Mouse (Mus musculus): Measurements from ENCODE around the gene Taar2.

Taar2 gene

DNA sequence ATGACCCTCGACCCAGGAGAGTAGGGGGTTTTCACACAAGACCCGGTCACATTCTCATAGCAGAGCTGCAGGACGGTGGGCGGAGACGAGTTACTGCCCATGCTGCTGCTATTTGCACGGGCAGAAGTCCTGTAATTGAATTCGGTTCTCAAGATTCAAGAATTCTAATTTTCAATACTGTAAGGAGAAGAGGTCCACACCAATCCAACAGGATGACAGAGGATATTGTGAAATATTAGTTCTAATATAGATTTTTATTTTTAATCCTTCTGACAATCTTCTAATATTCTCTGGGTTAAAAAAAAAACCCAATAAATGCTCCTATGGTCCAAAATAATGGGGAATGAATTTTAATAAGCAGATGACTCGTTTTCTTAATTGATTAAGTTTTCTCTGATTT, 47.2 kb downstream of the Taar2 start, which contains the start of gene Taar6:
Gene Taar6 (minus strand): TSS at position 101 of the 400 bp plus-strand sequence.
- no peak for DNase-seq (ENCODE audit: low spot score)

- DNase-seq (ENCODE audit: low spot score): no peak
Measured at GRCm38 (mm10) chr10:23986419-23986818, 48.0 kb downstream of the Taar2 start.
